Mouse (Mus musculus) testis, adult 2 months (tissue): ENCODE measurements at regions not wholly inside any gene's neighbourhood (a gene's known extent, or its start where the extent isn't known, plus 50 kb on each side); places are given as distances from the start of the nearest gene placed in this dataset.

ENCODE experiments used
- H3K27ac ChIP-seq: fragments of 200-500 bp; 2 replicates; pipeline ENCODE4 v1.5.1; 2012; ENCODE audit warnings: low read depth, low read length; ENCODE audit not compliant: control insufficient read depth, insufficient read depth
- H3K27me3 ChIP-seq: fragments of 200-500 bp; 2 replicates; pipeline ENCODE4 v1.6.1; 2012; ENCODE audit warnings: mild to moderate bottlenecking, low read length, moderate library complexity; ENCODE audit not compliant: control insufficient read depth, insufficient read depth
- H3K36me3 ChIP-seq: fragments of 200-500 bp; 2 replicates; pipeline ENCODE4 v1.6.1; 2012; ENCODE audit warnings: mild to moderate bottlenecking, low read length; ENCODE audit not compliant: control insufficient read depth, insufficient read depth
- H3K4me1 ChIP-seq: fragments of 200-500 bp; 2 replicates; pipeline ENCODE4 v1.6.1; 2012; ENCODE audit warnings: low read length; ENCODE audit not compliant: control insufficient read depth, insufficient read depth
- H3K4me3 ChIP-seq: fragments of 200-500 bp; 2 replicates; pipeline ENCODE4 v1.5.1; 2012; ENCODE audit warnings: low read depth, mild to moderate bottlenecking, low read length, moderate library complexity, mixed read lengths; ENCODE audit not compliant: control insufficient read depth
- CTCF ChIP-seq: fragments of 200-500 bp; IDR thresholded peaks from 2 replicates; pipeline ENCODE4 v1.5.1; 2012; ENCODE audit warnings: low read depth, mild to moderate bottlenecking, inconsistent platforms, low read length, moderate library complexity; ENCODE audit not compliant: control insufficient read depth, insufficient read depth, insufficient replicate concordance
- POLR2A ChIP-seq: fragments of 200-500 bp; IDR thresholded peaks from 2 replicates; pipeline ENCODE4 v1.6.1; 2012; ENCODE audit warnings: low read depth, mild to moderate bottlenecking, inconsistent platforms, low read length, moderate library complexity; ENCODE audit not compliant: control insufficient read depth

DNA sequence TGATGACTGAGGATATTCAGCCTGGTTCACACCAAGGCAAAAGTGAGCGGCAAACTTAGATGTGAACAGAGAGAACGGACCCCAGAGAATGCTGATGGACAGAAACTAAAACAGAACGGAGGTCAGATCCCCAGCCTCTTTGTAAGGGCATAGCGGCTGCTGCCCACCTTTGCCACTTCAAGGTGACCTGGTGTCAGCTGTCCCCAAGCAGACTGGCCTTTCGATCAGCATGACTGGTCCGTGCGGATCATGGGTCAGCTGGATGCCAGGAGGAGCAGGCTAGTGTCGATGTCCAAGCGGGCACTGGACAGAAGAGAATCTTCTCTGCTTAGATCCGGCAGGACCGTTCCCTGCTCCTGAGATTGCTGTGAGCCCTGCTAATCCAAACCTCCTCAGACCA lies 122.1 kb downstream of the Zfp169 start:
- H3K36me3 ChIP-seq, result no peaks in the 10 kb centered on the region
- no peak overlapping the region for H3K27ac ChIP-seq
- no peaks in the 10 kb centered on the region for H3K4me1 ChIP-seq

GRCm38 (mm10) chr13:48397761-48398160 lies 115.5 kb downstream of the Zfp169 start:
- no peak overlapping the region for H3K4me3 ChIP-seq
- H3K27ac ChIP-seq, result no peak overlapping the region
- no peaks in the 10 kb centered on the region for H3K36me3 ChIP-seq
- H3K27me3 ChIP-seq, result no peaks in the 10 kb centered on the region
- no peaks in the 10 kb centered on the region for H3K4me1 ChIP-seq
- TF ChIP-seq CTCF (no peak), POLR2A (no peak)

More for the DNA sequence above, 122.1 kb downstream of the Zfp169 start:
- TF ChIP-seq POLR2A (no peak), CTCF (no peak)
- H3K27me3 ChIP-seq, result no peaks in the 10 kb centered on the region
- H3K4me3 ChIP-seq, result no peak overlapping the region

GRCm38 (mm10) chr13:48398617-48399016 lies 114.6 kb downstream of the Zfp169 start:
- H3K4me1 ChIP-seq, result no peaks in the 10 kb centered on the region
- no peaks in the 10 kb centered on the region for H3K27me3 ChIP-seq
- TF ChIP-seq POLR2A, result no peak
- no peak for TF ChIP-seq CTCF
- no peaks in the 10 kb centered on the region for H3K36me3 ChIP-seq
- no peak overlapping the region for H3K27ac ChIP-seq
- no peak overlapping the region for H3K4me3 ChIP-seq

DNA sequence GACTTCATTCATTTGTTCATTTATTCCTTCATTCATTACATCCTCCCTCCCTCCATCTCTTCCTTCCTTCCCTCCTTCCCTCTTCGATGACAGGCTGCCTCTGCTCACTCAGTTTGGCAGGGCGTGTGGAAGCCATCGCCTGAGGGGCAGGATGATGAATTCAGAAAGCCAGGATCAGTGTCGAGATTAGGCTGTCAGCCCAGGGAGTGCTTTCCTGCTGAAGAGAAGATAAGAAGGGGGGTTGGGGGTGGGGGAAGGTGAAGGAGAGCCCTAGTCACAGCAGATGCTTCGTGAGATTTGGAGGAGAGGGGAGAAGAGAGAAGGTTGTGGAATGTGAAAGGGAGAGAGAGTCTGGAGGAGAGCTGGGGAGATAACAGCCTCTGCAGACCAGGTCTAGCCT lies 110.9 kb downstream of the Zfp169 start:
- TF ChIP-seq POLR2A (no peak), CTCF (no peak)
- Histone ChIP-seq H3K36me3 (no peaks in the 10 kb centered on the region), H3K27ac (no peak overlapping the region)

DNA sequence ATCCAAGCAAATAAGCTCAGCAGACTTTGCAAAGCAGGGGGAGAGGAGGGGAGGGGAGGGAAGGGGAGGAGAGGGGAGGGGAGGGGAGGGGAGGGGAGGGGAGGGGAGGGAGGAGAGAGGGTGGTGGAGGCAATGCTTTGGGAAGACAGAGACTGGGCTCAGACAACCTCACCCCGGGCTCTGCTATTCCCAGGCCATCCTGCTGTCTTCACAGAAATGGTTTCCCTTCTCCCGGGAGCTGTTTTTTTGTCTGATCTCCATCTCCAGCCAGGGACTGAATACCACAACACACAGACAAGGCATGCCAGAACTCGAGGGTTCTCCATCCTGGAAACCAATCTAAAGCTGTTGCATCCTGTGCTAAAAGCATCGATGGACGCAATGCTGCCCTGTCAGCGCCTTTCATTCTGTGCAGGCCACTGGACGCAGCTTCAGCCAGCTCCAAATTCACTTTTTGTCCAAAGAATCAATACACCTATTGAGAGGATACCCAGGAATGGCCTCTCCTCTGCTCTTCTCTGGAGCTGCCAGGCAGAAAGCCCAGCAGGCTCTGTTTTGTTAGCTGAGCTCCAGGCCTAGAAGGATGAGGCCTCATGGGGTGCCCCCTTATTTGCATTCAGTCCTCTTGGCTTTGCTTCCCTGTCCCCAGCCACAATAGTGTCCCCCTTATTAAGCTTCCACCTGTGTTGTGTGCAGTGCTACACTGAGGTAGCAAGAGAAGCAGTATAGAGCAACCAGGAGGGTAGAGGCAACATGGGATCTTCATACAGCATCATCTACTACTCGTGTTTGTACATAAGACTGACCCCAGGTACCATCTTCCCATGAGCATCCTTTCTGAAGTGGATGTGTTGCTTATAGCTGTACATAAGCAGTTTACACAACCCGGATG lies 90.6 kb downstream of the Zfp169 start:
- Histone ChIP-seq H3K27ac (no peak overlapping the region), H3K4me1 (no peaks in the 10 kb centered on the region), H3K4me3 (no peak overlapping the region), H3K27me3 (no peaks in the 10 kb centered on the region), H3K36me3 (no peaks in the 10 kb centered on the region)
- TF ChIP-seq CTCF, result no peak
- no peak for TF ChIP-seq POLR2A

More for the DNA sequence above, 110.9 kb downstream of the Zfp169 start:
- Histone ChIP-seq H3K4me1 (no peaks in the 10 kb centered on the region), H3K4me3 (no peak overlapping the region), H3K27me3 (no peaks in the 10 kb centered on the region)

DNA sequence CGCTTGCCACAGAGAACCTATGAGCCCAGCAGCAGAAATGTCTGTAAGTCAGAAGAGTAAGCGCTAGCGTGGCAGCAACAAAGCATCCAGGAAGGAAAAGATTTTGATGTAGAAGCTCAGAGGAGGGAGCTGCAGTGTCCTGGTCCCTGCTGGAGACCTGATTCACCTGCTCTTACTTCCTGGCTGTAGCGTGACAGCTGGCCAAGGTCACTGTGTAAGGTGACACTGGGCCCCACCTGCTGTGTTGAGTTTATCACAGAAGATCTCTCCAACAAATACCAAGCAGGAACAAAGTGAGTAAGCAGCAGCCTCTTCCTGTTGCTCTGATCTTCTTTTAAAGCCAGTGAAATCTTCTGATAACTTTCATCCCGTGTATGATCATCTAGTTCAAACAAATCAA lies 86.4 kb downstream of the Zfp169 start:
- Histone ChIP-seq H3K4me1 (no peaks in the 10 kb centered on the region), H3K27ac (no peak overlapping the region), H3K27me3 (no peaks in the 10 kb centered on the region), H3K36me3 (no peaks in the 10 kb centered on the region), H3K4me3 (no peak overlapping the region; the same call in 1 of the 2 replicates)
- TF ChIP-seq POLR2A (no peak), CTCF (no peak)

GRCm38 (mm10) chr13:48436659-48437345 lies 76.4 kb downstream of the Zfp169 start:
- no peak for TF ChIP-seq POLR2A
- TF ChIP-seq CTCF, result no peak

More at GRCm38 (mm10) chr13:48436659-48437345, 76.4 kb downstream of the Zfp169 start:
- Histone ChIP-seq H3K36me3 (no peaks in the 10 kb centered on the region), H3K4me1 (peaks cover 3% of the 10 kb centered on the region), H3K4me3 (no peak overlapping the region), H3K27me3 (no peaks in the 10 kb centered on the region), H3K27ac (no peak overlapping the region)
